Mouse (Mus musculus): ENCODE data around the gene Myo1b.

DNA sequence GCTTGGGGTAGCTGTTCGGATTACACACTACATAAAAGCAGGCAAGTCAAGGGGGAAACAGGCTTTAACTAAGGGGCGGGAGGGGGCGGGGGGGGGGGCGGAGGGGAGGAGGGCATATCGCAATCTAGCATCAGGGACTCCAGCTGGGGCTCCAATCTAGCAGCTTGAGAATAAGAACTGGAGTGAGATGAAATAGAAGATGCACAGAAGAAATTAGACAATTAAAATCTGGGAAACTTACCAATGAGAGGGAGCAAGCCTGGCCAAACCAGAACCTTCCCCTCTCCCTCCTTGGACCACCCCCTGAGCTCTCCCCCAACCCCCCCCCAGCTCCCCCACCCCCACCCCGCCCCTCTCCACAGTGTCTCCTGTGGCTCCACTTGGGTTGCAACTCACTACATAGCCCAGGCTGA, 18.7 kb downstream of the Myo1b start:
- no peak for TF ChIP-seq CTCF (IDR thresholded peaks at IDR 0.05; ENCODE audit: extremely low read depth, insufficient read depth, insufficient read length, insufficient replicate concordance)
- no peak for TF ChIP-seq POLR2A (IDR thresholded peaks at IDR 0.05; ENCODE audit: low read depth, low read length)

All from spleen, adult 2 months (tissue).